Mouse (Mus musculus) frontal cortex, postnatal 36 days (tissue): ENCODE results near the gene Grasp.

ENCODE experiments used
- DNase-seq, 2 experiments: peaks; one replicate each; pipeline ENCODE4 v3.0.0; 2022; ENCODE audit warnings: low spot score in 2 of 2

The Grasp gene

DNA sequence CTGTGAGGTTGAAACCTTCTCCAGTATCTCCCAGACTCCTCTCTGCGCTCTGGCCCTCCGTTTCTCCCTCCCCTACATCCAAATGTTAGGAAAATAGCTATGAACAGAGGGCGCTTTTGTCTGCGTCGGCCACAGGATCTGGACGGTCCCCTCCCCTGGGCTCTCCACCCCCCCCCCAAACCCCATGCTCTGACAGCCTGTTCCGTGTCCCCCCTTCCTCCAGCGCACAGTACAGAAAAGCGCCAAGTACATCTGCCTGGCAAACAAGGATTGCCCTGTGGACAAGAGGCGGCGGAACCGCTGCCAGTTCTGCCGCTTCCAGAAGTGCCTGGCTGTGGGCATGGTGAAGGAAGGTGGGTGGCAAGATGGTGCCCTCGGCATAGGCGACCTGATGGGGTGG lies 47.5 kb downstream of the Grasp start:
- no peak for DNase-seq

GRCm38 (mm10) chr15:101274380-101274779 lies 50.4 kb downstream of the Grasp start:
- DNase-seq = no peak

- DNase-seq = peak in 1 of 2 experiments; percentile 46
These were observed 53.4 kb downstream of the Grasp start for GRCm38 (mm10) chr15:101277351-101277899.

DNA sequence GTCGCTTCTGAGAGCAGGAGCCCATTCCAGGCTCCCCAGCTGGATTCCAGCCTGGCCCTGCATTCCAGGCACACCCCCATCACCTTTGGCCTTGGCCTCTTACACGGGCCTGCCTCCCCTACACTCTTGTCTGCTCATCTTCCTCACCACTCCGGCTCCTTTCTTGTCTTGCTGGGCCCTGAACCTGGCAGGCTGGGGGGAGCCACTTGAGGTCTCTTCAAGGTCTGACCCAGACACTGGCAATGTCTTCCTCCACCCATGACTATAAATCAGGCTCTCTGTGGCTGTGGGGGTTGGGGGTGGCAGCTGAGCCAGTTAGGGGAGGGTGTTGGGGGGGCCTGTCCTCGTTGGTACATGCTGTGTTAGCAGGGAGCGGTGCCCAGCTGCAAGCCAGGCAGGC lies 54.6 kb downstream of the Grasp start:
- no peak for DNase-seq

- no peak for DNase-seq
These were observed 55.5 kb downstream of the Grasp start for GRCm38 (mm10) chr15:101279430-101279999.
